Mouse (Mus musculus) lung, postnatal 0 days (tissue): Measurements from ENCODE around the gene Uqcc2. TPM values are rescaled to one million over a fixed set of nuclear protein-coding genes. Genes with fewer than 3 reads are reported as not detected.

ENCODE experiments used
- ATAC-seq: fragments of 200-750 bp; cut with Nextera tagmentation; 2 replicates; pipeline ENCODE4 v1.8.0; 2017; ENCODE audit warnings: moderate library complexity
- DNase-seq: peaks from one replicate; pipeline ENCODE4 v3.0.0-alpha.2; 2016; ENCODE audit warnings: low spot score
- H3K27ac ChIP-seq: fragments of 300-500 bp; sonication (generic); 2 replicates; pipeline ENCODE4 v1.5.1; 2014; ENCODE audit warnings: antibody characterized with exemption, mild to moderate bottlenecking, low read length, mixed read lengths
- H3K27me3 ChIP-seq: fragments of 300-500 bp; sonication (generic); replicated peaks from 2 replicates; pipeline ENCODE4 v1.6.1; 2014; ENCODE audit warnings: low read length, mixed read lengths; ENCODE audit not compliant: insufficient read depth
- H3K36me3 ChIP-seq: fragments of 300-500 bp; sonication (generic); 2 replicates; pipeline ENCODE4 v1.6.1; 2014; ENCODE audit warnings: low read length, mixed read lengths; ENCODE audit not compliant: insufficient read depth
- H3K4me1 ChIP-seq: fragments of 300-500 bp; sonication (generic); 2 replicates; pipeline ENCODE4 v1.6.1; 2014; ENCODE audit warnings: antibody characterized with exemption, low read depth, low read length, mixed read lengths; ENCODE audit not compliant: insufficient read depth
- H3K4me2 ChIP-seq: fragments of 300-500 bp; sonication (generic); replicated peaks from 2 replicates; pipeline ENCODE4 v1.6.1; 2014; ENCODE audit warnings: low read depth, mild to moderate bottlenecking, low read length, moderate library complexity, mixed read lengths
- H3K4me3 ChIP-seq: fragments of 300-500 bp; sonication (generic); 2 replicates; pipeline ENCODE4 v1.5.1; 2014; ENCODE audit warnings: low read depth, low read length
- H3K9ac ChIP-seq: fragments of 300-500 bp; sonication (generic); replicated peaks from 2 replicates; pipeline ENCODE4 v1.6.1; 2014; ENCODE audit warnings: low read depth, mild to moderate bottlenecking
- H3K9me3 ChIP-seq: fragments of 300-500 bp; sonication (generic); 2 replicates; pipeline ENCODE4 v1.6.1; 2016; ENCODE audit warnings: low read length, mixed read lengths
- CTCF ChIP-seq: IDR thresholded peaks from 2 replicates; pipeline ENCODE4 v1.5.1; 2016; ENCODE audit warnings: antibody characterized with exemption, mild to moderate bottlenecking
- EP300 ChIP-seq: IDR thresholded peaks from 2 replicates; pipeline ENCODE4 v1.6.1; 2016; ENCODE audit warnings: antibody characterized with exemption, mild to moderate bottlenecking, control low read depth
- WGBS: fragments of 180-500 bp; shearing (Covaris S2); extraction: QIAGEN DNeasy Blood & Tissue Kit; methylation state at CpG from one replicate; pipeline ENCODE4 v1.1.7; 2014; 5-methylcytosine and 5-hydroxymethylcytosine counted together
- polyA plus RNA-seq: library from polyadenylated mRNA; unstranded; fragments of >200 nt; fragmentation: Nextera tagmentation; extraction: Ambion mirVana; gene quantifications from 2 replicates; pipeline ENCODE4 v1.2.1, GENCODE M21; 2015

Uqcc2 gene
- polyA plus RNA-seq: 155 and 176 TPM in 2 replicates

DNA sequence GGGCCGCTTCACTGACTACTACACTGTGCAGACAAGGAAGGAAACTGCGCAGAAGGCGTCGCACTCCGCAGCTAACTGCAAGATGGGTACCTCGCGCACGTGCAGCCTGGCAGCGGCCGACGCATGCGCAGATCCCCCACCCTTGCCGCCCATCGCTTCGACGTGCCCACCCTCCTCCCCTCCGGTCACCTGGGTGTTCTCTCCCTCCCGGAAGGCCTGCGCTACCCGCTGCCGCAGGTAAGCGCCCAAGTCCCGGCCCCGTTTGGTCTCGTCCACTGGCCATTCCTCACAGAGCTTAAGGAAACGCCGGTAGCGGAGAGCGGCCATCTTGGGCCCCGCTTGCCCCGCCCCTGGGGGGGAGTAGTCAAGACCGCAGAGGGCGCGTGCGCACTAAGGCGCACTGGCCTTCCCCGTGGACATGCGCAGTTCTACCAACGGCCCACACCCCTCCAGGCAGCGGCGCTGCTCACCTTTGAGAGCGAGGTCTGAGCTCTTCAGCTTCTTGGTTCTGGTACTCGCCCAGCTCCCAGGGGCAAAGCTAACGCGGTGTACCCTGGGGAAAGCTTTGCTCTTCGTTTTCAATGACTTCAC is at the start of gene Uqcc2:
Uqcc2 (minus strand) TSS at position 366 of the 591 bp plus-strand sequence.
- 2% methylated on average over 43 of the region's 46 CpGs for WGBS
- H3K4me2 ChIP-seq: peak within 1 kb of the TSS; percentile 57
- peak within 1 kb of the TSS; percentile 47; the same call in 1 of the 2 replicates for H3K27ac ChIP-seq
- DNase-seq: peak; percentile 99
- peak; percentile 97 for ATAC-seq
- H3K4me1 ChIP-seq: peaks cover 4% of the 10 kb centered on the region; the same call in 1 of the 2 replicates
- TF ChIP-seq CTCF: peak; percentile 80
- no peak for TF ChIP-seq EP300
- H3K9ac ChIP-seq: peak within 1 kb of the TSS; percentile 37
- peak within 1 kb of the TSS; percentile 55 for H3K4me3 ChIP-seq
- no peaks in the 10 kb centered on the region for H3K36me3 ChIP-seq
- no peaks in the 10 kb centered on the region for H3K27me3 ChIP-seq
- H3K9me3 ChIP-seq: no peaks in the 10 kb centered on the region

DNA sequence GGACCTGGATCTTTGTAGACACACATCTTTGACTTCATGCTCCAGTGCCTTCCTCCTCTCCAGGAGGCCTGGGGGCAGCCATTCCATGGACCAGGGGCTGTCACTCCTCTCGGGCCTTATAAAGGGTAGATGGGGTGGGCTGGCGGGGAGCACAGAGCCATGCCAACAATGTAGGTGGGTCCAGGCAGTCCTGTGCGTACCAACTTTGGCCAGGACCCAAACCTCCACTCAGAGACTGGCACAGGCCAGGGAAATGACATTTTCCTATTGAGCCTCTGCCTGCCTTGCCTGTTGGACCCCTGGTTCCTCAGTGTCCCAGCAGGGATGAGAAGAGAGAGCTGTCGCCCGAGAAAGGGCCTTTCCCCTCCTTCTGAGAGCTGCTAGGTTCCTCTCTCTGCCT is 48.7 kb upstream of the Uqcc2 start:
- Histone ChIP-seq H3K9ac (no peak overlapping the region), H3K36me3 (no peaks in the 10 kb centered on the region), H3K27ac (no peak overlapping the region), H3K4me3 (no peak overlapping the region), H3K4me1 (no peaks in the 10 kb centered on the region), H3K9me3 (no peaks in the 10 kb centered on the region), H3K27me3 (no peaks in the 10 kb centered on the region), H3K4me2 (no peak overlapping the region)
- WGBS: 73% methylated on average over 5 of the region's 5 CpGs
- no peak for DNase-seq
- no peak for TF ChIP-seq CTCF
- TF ChIP-seq EP300: no peak
- ATAC-seq: no peak

DNA sequence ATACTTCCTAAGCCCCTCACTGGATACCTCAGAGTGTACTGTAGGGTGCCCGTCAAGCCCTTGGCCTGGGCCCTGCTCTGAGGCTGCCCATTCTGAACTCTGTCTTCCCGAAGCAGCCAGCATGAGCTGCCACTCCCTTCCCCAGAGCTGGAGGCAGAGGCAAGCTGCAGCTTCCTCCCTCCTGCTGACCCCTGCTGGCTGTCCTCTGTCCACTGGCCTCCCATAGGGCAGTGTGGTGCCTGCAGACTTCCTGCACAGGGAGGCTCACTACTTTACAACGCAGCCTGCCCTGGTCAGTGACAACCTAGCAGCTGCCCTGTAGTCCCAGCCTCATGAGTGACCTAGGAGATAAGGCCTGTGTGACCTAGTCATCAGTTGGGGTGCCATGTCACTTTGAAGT is 48.0 kb upstream of the Uqcc2 start:
- Histone ChIP-seq H3K4me2 (no peak overlapping the region), H3K9me3 (no peaks in the 10 kb centered on the region), H3K36me3 (no peaks in the 10 kb centered on the region), H3K27me3 (no peaks in the 10 kb centered on the region), H3K27ac (no peak overlapping the region), H3K4me3 (no peak overlapping the region), H3K4me1 (no peaks in the 10 kb centered on the region), H3K9ac (no peak overlapping the region)
- peak; percentile 73 for ATAC-seq
- peak; percentile 46 for DNase-seq
- no peak for TF ChIP-seq EP300
- TF ChIP-seq CTCF: peak; percentile 72
- WGBS: 35% methylated on average over 3 of the region's 3 CpGs

DNA sequence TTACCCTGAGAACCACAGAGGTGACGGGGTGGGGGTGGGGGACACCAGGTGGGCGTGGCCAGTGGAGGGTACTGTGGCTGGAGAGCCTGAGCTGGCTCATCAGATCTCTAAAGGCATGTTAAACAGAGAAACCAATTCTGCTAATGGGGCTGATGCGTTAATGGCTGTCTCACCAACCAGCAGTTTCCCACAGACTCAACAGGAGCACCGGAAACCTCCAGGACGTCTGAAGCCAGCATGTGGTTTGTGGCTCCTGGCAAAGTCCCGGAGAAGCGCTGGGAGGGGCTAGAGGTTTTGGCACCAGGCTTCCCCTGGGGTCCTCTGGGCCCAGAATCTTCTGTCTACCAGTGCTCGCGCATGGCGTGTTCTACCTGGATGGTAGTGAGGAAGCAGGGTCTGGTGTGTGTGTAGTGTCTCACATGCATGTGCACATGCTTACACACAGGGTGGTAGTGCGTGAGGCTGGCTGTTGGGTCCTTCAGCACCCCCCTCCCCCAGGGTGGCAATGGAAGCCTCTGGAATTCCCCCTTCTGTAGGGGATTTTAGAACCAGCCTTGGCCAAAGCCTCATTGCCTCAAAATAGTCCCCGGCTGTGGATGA is 46.1 kb upstream of the Uqcc2 start:
- Histone ChIP-seq H3K4me3 (no peak overlapping the region), H3K27me3 (no peaks in the 10 kb centered on the region), H3K9ac (no peak overlapping the region), H3K4me1 (no peaks in the 10 kb centered on the region), H3K9me3 (no peaks in the 10 kb centered on the region), H3K36me3 (no peaks in the 10 kb centered on the region), H3K4me2 (no peak overlapping the region), H3K27ac (no peak overlapping the region)
- WGBS: 61% methylated on average over 12 of the region's 12 CpGs
- TF ChIP-seq CTCF (no peak), EP300 (no peak)
- ATAC-seq (no peak), DNase-seq (no peak)

DNA sequence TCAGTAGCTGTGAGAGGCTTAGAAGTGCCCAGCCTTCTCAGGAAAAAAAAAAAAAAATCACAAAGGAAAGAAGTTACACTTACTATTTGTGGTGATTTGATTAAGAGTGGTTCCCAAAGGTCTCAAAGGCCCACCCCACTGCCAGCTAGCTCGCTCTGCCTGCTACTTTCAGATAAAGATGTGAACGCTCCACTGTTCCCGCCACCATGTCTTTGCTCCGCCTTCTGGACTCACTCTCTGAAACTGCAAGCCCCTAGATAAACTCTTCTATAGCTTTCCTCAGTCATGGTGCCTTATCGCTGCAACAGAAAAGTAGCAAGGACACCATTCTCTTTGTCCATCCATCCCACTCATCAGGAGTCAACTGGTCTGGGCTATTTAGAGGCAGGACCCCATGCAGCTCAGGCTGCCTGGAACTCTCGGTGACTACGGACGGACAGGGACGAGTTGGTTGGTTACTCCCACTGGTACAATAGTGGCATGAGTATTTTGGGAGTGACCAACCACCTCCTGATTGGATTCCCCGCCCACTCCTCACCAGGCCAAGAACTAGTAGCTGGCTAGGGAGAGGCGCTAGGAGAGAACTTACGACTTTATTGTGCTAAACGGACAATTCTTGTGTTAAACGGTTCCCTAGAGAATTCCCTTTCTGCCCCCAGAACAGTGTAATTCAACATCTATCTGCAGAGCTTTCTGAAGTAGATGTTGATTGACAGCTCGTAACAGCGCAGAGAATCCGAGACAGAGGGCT is 44.9 kb upstream of the Uqcc2 start:
- Histone ChIP-seq H3K4me2 (no peak overlapping the region), H3K27ac (no peak overlapping the region), H3K36me3 (no peaks in the 10 kb centered on the region), H3K9ac (no peak overlapping the region), H3K27me3 (no peaks in the 10 kb centered on the region), H3K9me3 (no peaks in the 10 kb centered on the region), H3K4me3 (no peak overlapping the region), H3K4me1 (no peaks in the 10 kb centered on the region)
- 91% methylated on average over 17 of the region's 17 CpGs for WGBS
- TF ChIP-seq EP300: no peak
- no peak for TF ChIP-seq CTCF
- ATAC-seq: no peak
- DNase-seq: no peak

DNA sequence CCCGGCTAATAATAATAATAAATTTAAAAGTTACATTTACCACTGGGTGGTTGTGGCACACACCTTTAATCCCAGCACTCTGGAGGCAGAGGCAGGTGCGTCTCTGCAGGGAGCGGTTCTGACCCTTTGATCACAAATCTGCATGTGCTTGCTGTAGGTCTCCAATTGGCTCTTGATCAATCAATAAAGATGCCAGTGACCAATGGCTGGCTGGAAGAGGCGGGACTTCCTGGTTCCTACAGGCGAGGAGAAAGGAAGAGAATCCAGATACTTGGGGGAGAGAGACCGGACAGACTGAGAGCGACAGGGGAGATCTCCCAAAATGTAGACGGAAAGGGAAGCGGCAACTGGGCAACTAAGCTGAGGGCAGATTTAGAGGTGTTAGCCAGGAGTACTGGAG is 44.3 kb upstream of the Uqcc2 start:
- Histone ChIP-seq H3K27me3 (no peaks in the 10 kb centered on the region), H3K4me3 (no peak overlapping the region), H3K9me3 (no peaks in the 10 kb centered on the region), H3K27ac (no peak overlapping the region), H3K9ac (no peak overlapping the region), H3K4me2 (no peak overlapping the region), H3K4me1 (no peaks in the 10 kb centered on the region), H3K36me3 (no peaks in the 10 kb centered on the region)
- WGBS: 87% methylated on average over 9 of the region's 9 CpGs
- DNase-seq: no peak
- no peak for TF ChIP-seq CTCF
- TF ChIP-seq EP300: no peak
- no peak for ATAC-seq
